17 mouse cellular contexts compared by ENCODE assay signal in genomic region chr10:79947502-79947901, GRCm38 (mm10). TPM values are rescaled to one million over a fixed set of nuclear protein-coding genes. Genes with fewer than 3 reads are reported as not detected.
DNase-seq lines count a peak whose midpoint lies in the region; ATAC-seq and TF ChIP-seq lines count a peak whose summit lies in the region.
"Had no signal": no experiment of that assay in that cellular context is flagged by ENCODE, and none has a peak within 500 bp of the region (broad histone marks: within the 10 kb centered on the region; RNA-seq: fewer than 3 reads in every experiment).

No protein-coding gene starts in this region.

- H3K27me3 ChIP-seq in forebrain, embryonic 11.5 days (ENCODE audit: control insufficient read depth, insufficient read depth, low read length) = no peaks in the 10 kb centered on the region
- H3K27me3 ChIP-seq in forebrain, postnatal 0 days (ENCODE audit: insufficient read depth, low read length) = no peaks in the 10 kb centered on the region
- H3K27me3 ChIP-seq in kidney, embryonic 16.5 days (ENCODE audit: insufficient read depth, low read length) = no peaks in the 10 kb centered on the region
- no peaks in the 10 kb centered on the region for H3K27me3 ChIP-seq in CH12.LX (replicated peaks)
- H3K27me3 ChIP-seq in limb, embryonic 10.5 days (ENCODE audit: low read depth, poor library complexity, severe bottlenecking) = no peaks in the 10 kb centered on the region
- H3K27me3 ChIP-seq: midbrain, embryonic 12.5 days had no signal

- H3K27ac ChIP-seq in forebrain, embryonic 11.5 days (ENCODE audit: low read depth, low read length) = no peak overlapping the region
- no peak overlapping the region for H3K27ac ChIP-seq in forebrain, postnatal 0 days (ENCODE audit: low read depth, low read length)
- no peak overlapping the region for H3K27ac ChIP-seq in kidney, embryonic 16.5 days (ENCODE audit: low read length)
- peak overlapping the region; percentile 18; the same call in 1 of the 2 replicates for H3K27ac ChIP-seq in CH12.LX (ENCODE audit: insufficient read depth, low read depth)
- H3K27ac ChIP-seq in limb, embryonic 10.5 days = peak overlapping the region; percentile 85

- TF ChIP-seq POLR2A in CH12.LX (IDR thresholded peaks at IDR 0.05; ENCODE audit: low read depth, low read length) = 0 out of 2 replicates have a peak, but pooled peaks have one; percentile 2

- H3K4me2 ChIP-seq in forebrain, embryonic 11.5 days (ENCODE audit: low read depth, low read length, severe bottlenecking) = no peak overlapping the region
- no peak overlapping the region for H3K4me2 ChIP-seq in forebrain, postnatal 0 days (ENCODE audit: low read depth)
- no peak overlapping the region for H3K4me2 ChIP-seq in kidney, embryonic 16.5 days (replicated peaks; ENCODE audit: low read depth, low read length)
- no peak overlapping the region for H3K4me2 ChIP-seq in CH12.LX (ENCODE audit: insufficient read depth, low read depth, poor library complexity, severe bottlenecking)
- H3K4me2 ChIP-seq: midbrain, embryonic 12.5 days had no signal

- DNase-seq in forebrain, embryonic 11.5 days (ENCODE audit: low spot score) = no peak
- DNase-seq in forebrain, postnatal 0 days = no peak
- no peak for DNase-seq in kidney, adult 9 months
- no peak for DNase-seq in CH12.LX (ENCODE audit: extremely low read depth)
- DNase-seq in limb, embryonic 10.5 days (ENCODE audit: low spot score) = no peak
- DNase-seq in frontal cortex, postnatal 10 days (ENCODE audit: low spot score in 2 of 2) = no peak
- no peak for DNase-seq in cerebellum, adult 18-20 months
- DNase-seq: adrenal gland, postnatal 25 days; cerebellum, postnatal 10 days; kidney, adult 11 months; thymus, postnatal 4 days had no signal

- WGBS in forebrain, embryonic 11.5 days = 69% methylated on average over 6 of the region's 6 CpGs
- 83% methylated on average over 6 of the region's 6 CpGs for WGBS in forebrain, postnatal 0 days
- 65% methylated on average over 6 of the region's 6 CpGs for WGBS in kidney, embryonic 16.5 days
- 75% methylated on average over 6 of the region's 6 CpGs for WGBS in limb, embryonic 10.5 days

- dilution Hi-C loops in CH12.LX (cut with MboI; ENCODE audit: extremely low pct_ligation_motif_present, extremely low pct_unique_long_range_greater_than_20kb, low sequenced_read_pairs) = no loop called here

- H3K9me3 ChIP-seq in forebrain, embryonic 11.5 days (ENCODE audit: control insufficient read depth, low read length) = no peaks in the 10 kb centered on the region
- no peaks in the 10 kb centered on the region for H3K9me3 ChIP-seq in forebrain, postnatal 0 days (ENCODE audit: low read length)
- no peaks in the 10 kb centered on the region for H3K9me3 ChIP-seq in kidney, embryonic 16.5 days (ENCODE audit: low read length)
- no peaks in the 10 kb centered on the region for H3K9me3 ChIP-seq in CH12.LX (replicated peaks; ENCODE audit: low read length)
- no peaks in the 10 kb centered on the region for H3K9me3 ChIP-seq in limb, embryonic 10.5 days (replicated peaks)
- H3K9me3 ChIP-seq: midbrain, embryonic 12.5 days had no signal

- no peak for TF ChIP-seq EP300 in CH12.LX (IDR thresholded peaks at IDR 0.05; ENCODE audit: low read length)

- no peak overlapping the region for H3K4me3 ChIP-seq in forebrain, embryonic 11.5 days (ENCODE audit: low read depth, low read length)
- no peak overlapping the region for H3K4me3 ChIP-seq in forebrain, postnatal 0 days (ENCODE audit: low read depth, low read length)
- H3K4me3 ChIP-seq in kidney, embryonic 16.5 days (ENCODE audit: low read length) = no peak overlapping the region
- no peak overlapping the region for H3K4me3 ChIP-seq in CH12.LX (replicated peaks in 1 of 3; ENCODE audit: low read depth in 2 of 3, low read length in 2 of 3, poor library complexity in 1 of 3)
- peak overlapping the region; percentile 2; the same call in 1 of the 2 replicates for H3K4me3 ChIP-seq in limb, embryonic 10.5 days
- H3K4me3 ChIP-seq: midbrain, embryonic 12.5 days had no signal

- H3K4me1 ChIP-seq in forebrain, embryonic 11.5 days (replicated peaks; ENCODE audit: control insufficient read depth, insufficient read depth, low read length) = peaks cover 23% of the 10 kb centered on the region
- H3K4me1 ChIP-seq in forebrain, postnatal 0 days (ENCODE audit: insufficient read depth) = no peaks in the 10 kb centered on the region
- peaks cover 47% of the 10 kb centered on the region for H3K4me1 ChIP-seq in kidney, embryonic 16.5 days (ENCODE audit: insufficient read depth, low read length)
- H3K4me1 ChIP-seq in CH12.LX (ENCODE audit: control insufficient read depth in 1 of 2, insufficient read depth in 2 of 2) = peaks cover 33 to 65% of the 10 kb centered on the region in 2 experiments
- H3K4me1 ChIP-seq in limb, embryonic 10.5 days = peaks cover 53% of the 10 kb centered on the region

- peak overlapping the region; percentile 23; the same call in 1 of the 2 replicates for H3K9ac ChIP-seq in forebrain, embryonic 11.5 days (ENCODE audit: low read length)
- H3K9ac ChIP-seq in forebrain, postnatal 0 days = no peak overlapping the region
- peak overlapping the region; percentile 58; the same call in 1 of the 2 replicates for H3K9ac ChIP-seq in kidney, embryonic 16.5 days (replicated peaks; ENCODE audit: low read length)
- no peak overlapping the region for H3K9ac ChIP-seq in CH12.LX (ENCODE audit: insufficient read depth, low read depth)
- H3K9ac ChIP-seq: midbrain, embryonic 12.5 days had no signal

- peaks cover 43% of the 10 kb centered on the region for H3K79me2 ChIP-seq in CH12.LX (replicated peaks; ENCODE audit: control insufficient read depth, extremely low read depth, insufficient read depth, poor library complexity, severe bottlenecking)

- TF ChIP-seq CTCF in forebrain, postnatal 0 days (IDR thresholded peaks at IDR 0.05; ENCODE audit: low read depth) = no peak
- TF ChIP-seq CTCF in CH12.LX (conservative IDR thresholded peaks at IDR 0.05 in 1 of 2, IDR thresholded peaks at IDR 0.05 in 1 of 2; ENCODE audit: low read depth in 2 of 2, low read length in 2 of 2) = no peak

- in situ Hi-C loops in CH12.LX (cut with MboI; ENCODE audit: low pct_ligation_motif_present, low pct_unique_long_range_greater_than_20kb, low sequenced_read_pairs) = no loop called here

- H3K36me3 ChIP-seq in forebrain, embryonic 11.5 days (ENCODE audit: control insufficient read depth, insufficient read depth, low read length) = no peaks in the 10 kb centered on the region; the same call in 1 of the 2 replicates
- peaks cover 19% of the 10 kb centered on the region for H3K36me3 ChIP-seq in forebrain, postnatal 0 days (ENCODE audit: insufficient read depth)
- peaks cover 39% of the 10 kb centered on the region for H3K36me3 ChIP-seq in kidney, embryonic 16.5 days (ENCODE audit: insufficient read depth, low read length)
- H3K36me3 ChIP-seq in CH12.LX (replicated peaks in 1 of 2; ENCODE audit: control insufficient read depth in 1 of 2, insufficient read depth in 1 of 2, low read length in 1 of 2) = peaks cover 61 to 91% of the 10 kb centered on the region in 2 experiments
- peaks cover 78% of the 10 kb centered on the region for H3K36me3 ChIP-seq in limb, embryonic 10.5 days

- no peak for TF ChIP-seq RAD21 in CH12.LX (IDR thresholded peaks at IDR 0.05; ENCODE audit: low read depth, low read length)

- ATAC-seq in forebrain, embryonic 11.5 days (replicated peaks; ENCODE audit: low FRiP score) = no peak
- no peak for ATAC-seq in forebrain, postnatal 0 days
- no peak for ATAC-seq in kidney, embryonic 16.5 days (ENCODE audit: low FRiP score, low TSS enrichment)
- ATAC-seq: activated CD4-positive, CD25-positive, alpha-beta regulatory T cell, adult 4 months had no signal

RNA-seq across cellular contexts. Expression of gene Wdr18, which starts 12.4 kb away (rescaled TPM):
- polyA plus RNA-seq in forebrain, embryonic 11.5 days (2014; fragmentation: Nextera tagmentation; extraction: Ambion mirVana) = 111 and 112 TPM in 2 replicates
- total RNA-seq in forebrain, postnatal 0 days (2014; rRNA removed) = 58.2 and 84.6 TPM in 2 replicates
- 91.9 and 107 TPM in 2 replicates for polyA plus RNA-seq in forebrain, postnatal 0 days (2015; fragmentation: Nextera tagmentation; extraction: Ambion mirVana)
- polyA plus RNA-seq in kidney, embryonic 16.5 days (2015; fragmentation: Nextera tagmentation; extraction: Ambion mirVana) = 101 and 113 TPM in 2 replicates
- total RNA-seq in CH12.LX (2012; rRNA removed) = 92.1 and 111 TPM in 2 replicates
- total RNA-seq in CH12.LX (2014; rRNA removed) = 59.7 and 70.8 TPM in 2 replicates
- polyA plus RNA-seq in CH12.LX (2012; ENCODE audit: insufficient read length, low read depth) = 54.2 and 69.7 TPM in 2 replicates
- 174 and 201 TPM in 2 replicates for polyA plus RNA-seq in limb, embryonic 10.5 days (2016; fragmentation: Nextera tagmentation; extraction: Ambion mirVana)

RNA-seq across cellular contexts. Expression of gene Arid3a, which starts 20.7 kb away (rescaled TPM):
- polyA plus RNA-seq in forebrain, embryonic 11.5 days (2014; fragmentation: Nextera tagmentation; extraction: Ambion mirVana) = 5.4 and 6.6 TPM in 2 replicates
- 7.1 and 7.9 TPM in 2 replicates for total RNA-seq in forebrain, postnatal 0 days (2014; rRNA removed)
- 1.0 and 2.1 TPM in 2 replicates for polyA plus RNA-seq in forebrain, postnatal 0 days (2015; fragmentation: Nextera tagmentation; extraction: Ambion mirVana)
- 5.5 and 9.2 TPM in 2 replicates for polyA plus RNA-seq in kidney, embryonic 16.5 days (2015; fragmentation: Nextera tagmentation; extraction: Ambion mirVana)
- total RNA-seq in CH12.LX (2012; rRNA removed) (114 and 161 TPM in 2 replicates), CH12.LX (2014; rRNA removed) (45.9 and 48.4 TPM in 2 replicates)
- polyA plus RNA-seq in CH12.LX (2012; ENCODE audit: insufficient read length, low read depth) = 84.7 and 94.4 TPM in 2 replicates
- polyA plus RNA-seq in limb, embryonic 10.5 days (2016; fragmentation: Nextera tagmentation; extraction: Ambion mirVana) = 18.2 and 29.4 TPM in 2 replicates

RNA-seq across cellular contexts. Expression of gene Grin3b, which starts 23.0 kb away (rescaled TPM):
- 0.29 and 0.33 TPM in 2 replicates for polyA plus RNA-seq in forebrain, embryonic 11.5 days (2014; fragmentation: Nextera tagmentation; extraction: Ambion mirVana)
- total RNA-seq in forebrain, postnatal 0 days (2014; rRNA removed) = 0.14 and 0.15 TPM in 2 replicates
- polyA plus RNA-seq in forebrain, postnatal 0 days (2015; fragmentation: Nextera tagmentation; extraction: Ambion mirVana) = 0.09 and 0.18 TPM in 2 replicates
- polyA plus RNA-seq in kidney, embryonic 16.5 days (2015; fragmentation: Nextera tagmentation; extraction: Ambion mirVana) = 0.54 and 0.71 TPM in 2 replicates
- total RNA-seq in CH12.LX (2012; rRNA removed) (0.59 and 0.76 TPM in 2 replicates), CH12.LX (2014; rRNA removed) (0.27 and 0.30 TPM in 2 replicates)
- 0.56 and 0.78 TPM in 2 replicates for polyA plus RNA-seq in CH12.LX (2012; ENCODE audit: insufficient read length, low read depth)
- 0.28 and 0.40 TPM in 2 replicates for polyA plus RNA-seq in limb, embryonic 10.5 days (2016; fragmentation: Nextera tagmentation; extraction: Ambion mirVana)
- total RNA-seq: granulocyte monocyte progenitor cell, adult 5-6 weeks; hematopoietic stem cell, adult 5-6 weeks had no signal
- polyA plus RNA-seq: activated CD4-positive, CD25-positive, alpha-beta regulatory T cell, adult 4 months; large intestine, adult 2 months had no signal

RNA-seq across cellular contexts. Expression of gene R3hdm4, which starts 26.5 kb away (rescaled TPM):
- polyA plus RNA-seq in forebrain, embryonic 11.5 days (2014; fragmentation: Nextera tagmentation; extraction: Ambion mirVana) = 135 and 145 TPM in 2 replicates
- total RNA-seq in forebrain, postnatal 0 days (2014; rRNA removed) = 117 and 129 TPM in 2 replicates
- 282 and 333 TPM in 2 replicates for polyA plus RNA-seq in forebrain, postnatal 0 days (2015; fragmentation: Nextera tagmentation; extraction: Ambion mirVana)
- 169 and 170 TPM in 2 replicates for polyA plus RNA-seq in kidney, embryonic 16.5 days (2015; fragmentation: Nextera tagmentation; extraction: Ambion mirVana)
- total RNA-seq in CH12.LX (2012; rRNA removed) (20.9 and 22.3 TPM in 2 replicates), CH12.LX (2014; rRNA removed) (8.9 and 10.5 TPM in 2 replicates)
- polyA plus RNA-seq in CH12.LX (2012; ENCODE audit: insufficient read length, low read depth) = 53.2 and 59.4 TPM in 2 replicates
- polyA plus RNA-seq in limb, embryonic 10.5 days (2016; fragmentation: Nextera tagmentation; extraction: Ambion mirVana) = 116 and 143 TPM in 2 replicates

RNA-seq across cellular contexts. Expression of gene Kiss1r, which starts 30.7 kb away (rescaled TPM):
- 0.55 and 1.0 TPM in 2 replicates for polyA plus RNA-seq in forebrain, embryonic 11.5 days (2014; fragmentation: Nextera tagmentation; extraction: Ambion mirVana)
- total RNA-seq in forebrain, postnatal 0 days (2014; rRNA removed) = 4.2 and 5.4 TPM in 2 replicates
- 3.4 and 3.6 TPM in 2 replicates for polyA plus RNA-seq in forebrain, postnatal 0 days (2015; fragmentation: Nextera tagmentation; extraction: Ambion mirVana)
- polyA plus RNA-seq in kidney, embryonic 16.5 days (2015; fragmentation: Nextera tagmentation; extraction: Ambion mirVana) = 1.5 and 2.1 TPM in 2 replicates
- total RNA-seq in CH12.LX (2012; rRNA removed) (0.21 and 0.76 TPM in 2 replicates), CH12.LX (2014; rRNA removed) (0.24 and 0.32 TPM in 2 replicates)
- polyA plus RNA-seq in CH12.LX (2012; ENCODE audit: insufficient read length, low read depth) = 0.17 and 0.20 TPM in 2 replicates
- polyA plus RNA-seq in limb, embryonic 10.5 days (2016; fragmentation: Nextera tagmentation; extraction: Ambion mirVana) = 0.31 and 0.49 TPM in 2 replicates
- total RNA-seq: granulocyte monocyte progenitor cell, adult 5-6 weeks had no signal

Comparison
In these comparisons a context has a peak if more than half of its experiments do, and no peak if none do; other contexts are left out.
1. H3K9ac ChIP-seq: peak in forebrain, embryonic 11.5 days (single experiment) and kidney, embryonic 16.5 days (single experiment); none in forebrain, postnatal 0 days (single experiment) and CH12.LX (single experiment).
2. H3K27ac ChIP-seq: peak in CH12.LX (single experiment) and limb, embryonic 10.5 days (single experiment); none in forebrain, embryonic 11.5 days (single experiment), forebrain, postnatal 0 days (single experiment) and kidney, embryonic 16.5 days (single experiment).